Mouse (Mus musculus) limb, embryonic 14.5 days (tissue): ENCODE measurements at regions not wholly inside any gene's neighbourhood (a gene's known extent, or its start where the extent isn't known, plus 50 kb on each side); places are given as distances from the start of the nearest gene placed in this dataset.

Experiments
- ATAC-seq: fragments of 200-750 bp; cut with Nextera tagmentation; 2 replicates; pipeline ENCODE4 v1.8.0; 2017; ENCODE audit warnings: low read depth, moderate number of reproducible peaks, moderate TSS enrichment; ENCODE audit not compliant: low FRiP score
- DNase-seq: peaks from one replicate; pipeline ENCODE4 v3.0.0-alpha.2; 2015; ENCODE audit warnings: low spot score
- H3K27ac ChIP-seq: fragments of 300-500 bp; sonication (generic); replicated peaks from 2 replicates; pipeline ENCODE4 v1.5.1; 2014; ENCODE audit warnings: low read depth, mild to moderate bottlenecking, low read length, moderate library complexity, mixed read lengths
- H3K27me3 ChIP-seq: fragments of 300-500 bp; sonication (generic); 2 replicates; pipeline ENCODE4 v1.6.1; 2014; ENCODE audit warnings: low read length, mixed read lengths; ENCODE audit not compliant: control insufficient read depth, insufficient read depth
- H3K36me3 ChIP-seq: fragments of 300-500 bp; sonication (generic); 2 replicates; pipeline ENCODE4 v1.6.1; 2014; ENCODE audit warnings: mild to moderate bottlenecking, low read length, moderate library complexity, mixed read lengths; ENCODE audit not compliant: control insufficient read depth, insufficient read depth
- H3K4me1 ChIP-seq: fragments of 300-500 bp; sonication (generic); 2 replicates; pipeline ENCODE4 v1.6.1; 2014; ENCODE audit warnings: antibody characterized with exemption, low read length, mixed read lengths; ENCODE audit not compliant: control insufficient read depth, insufficient read depth
- H3K4me2 ChIP-seq: fragments of 300-500 bp; sonication (generic); replicated peaks from 2 replicates; pipeline ENCODE4 v1.6.1; 2014; ENCODE audit warnings: low read depth, mild to moderate bottlenecking, low read length, moderate library complexity; ENCODE audit not compliant: severe bottlenecking
- H3K4me3 ChIP-seq: fragments of 300-500 bp; sonication (generic); replicated peaks from 2 replicates; pipeline ENCODE4 v1.5.1; 2014; ENCODE audit warnings: low read length
- H3K9ac ChIP-seq: fragments of 300-500 bp; sonication (generic); 2 replicates; pipeline ENCODE4 v1.6.1; 2014; ENCODE audit warnings: mild to moderate bottlenecking, low read depth, low read length, moderate library complexity; ENCODE audit not compliant: severe bottlenecking
- H3K9me3 ChIP-seq: fragments of 300-500 bp; sonication (generic); 2 replicates; pipeline ENCODE4 v1.6.1; 2016; ENCODE audit warnings: low read length; ENCODE audit not compliant: control insufficient read depth
- POLR2A ChIP-seq: fragments of 200-500 bp; IDR thresholded peaks from 2 replicates; pipeline ENCODE4 v1.8.0; 2012; ENCODE audit warnings: inconsistent platforms, mild to moderate bottlenecking, moderate library complexity, borderline replicate concordance; ENCODE audit not compliant: insufficient read depth, insufficient read length; ENCODE audit errors: extremely low read depth
- WGBS: fragments of 180-500 bp; shearing (Covaris S2); extraction: QIAGEN DNeasy Blood & Tissue Kit; methylation state at CpG from one replicate; pipeline ENCODE4 v1.1.7; 2014; 5-methylcytosine and 5-hydroxymethylcytosine counted together

GRCm38 (mm10) chr2:8802061-8802460, 1079.0 kb upstream of the 4930412O13Rik start:
- Histone ChIP-seq H3K4me2 (no peak overlapping the region), H3K9ac (no peak overlapping the region), H3K27ac (no peak overlapping the region), H3K36me3 (no peaks in the 10 kb centered on the region), H3K9me3 (no peaks in the 10 kb centered on the region), H3K27me3 (no peaks in the 10 kb centered on the region), H3K4me3 (no peak overlapping the region), H3K4me1 (no peaks in the 10 kb centered on the region)
- 20% methylated on average over 3 of the region's 3 CpGs for WGBS
- ATAC-seq (no peak), DNase-seq (no peak)
- no peak for TF ChIP-seq POLR2A

GRCm38 (mm10) chr2:8809609-8810008, 1071.4 kb upstream of the 4930412O13Rik start:
- no peaks in the 10 kb centered on the region for H3K9me3 ChIP-seq
- WGBS, result 84% methylated on average over 4 of the region's 4 CpGs
- no peak for ATAC-seq

GRCm38 (mm10) chr2:8818127-8818526, 1062.9 kb upstream of the 4930412O13Rik start:
- WGBS, result 63% methylated on average over 5 of the region's 5 CpGs
- H3K36me3 ChIP-seq, result no peaks in the 10 kb centered on the region
- H3K4me3 ChIP-seq, result no peak overlapping the region
- H3K9me3 ChIP-seq, result no peaks in the 10 kb centered on the region
- no peak overlapping the region for H3K9ac ChIP-seq
- H3K4me1 ChIP-seq, result no peaks in the 10 kb centered on the region
- H3K27me3 ChIP-seq, result no peaks in the 10 kb centered on the region
- DNase-seq, result peak; percentile 3
- H3K4me2 ChIP-seq, result no peak overlapping the region
- no peak for ATAC-seq
- TF ChIP-seq POLR2A, result no peak
- no peak overlapping the region for H3K27ac ChIP-seq

More at GRCm38 (mm10) chr2:8809609-8810008, 1071.4 kb upstream of the 4930412O13Rik start:
- Histone ChIP-seq H3K9ac (no peak overlapping the region), H3K4me3 (no peak overlapping the region), H3K27ac (no peak overlapping the region), H3K4me2 (no peak overlapping the region), H3K36me3 (no peaks in the 10 kb centered on the region), H3K4me1 (no peaks in the 10 kb centered on the region), H3K27me3 (no peaks in the 10 kb centered on the region)
- no peak for DNase-seq
- TF ChIP-seq POLR2A, result no peak

GRCm38 (mm10) chr2:8825406-8825805, 1055.6 kb upstream of the 4930412O13Rik start:
- WGBS, result 68% methylated on average over 2 of the region's 2 CpGs
- Histone ChIP-seq H3K27me3 (no peaks in the 10 kb centered on the region), H3K4me3 (no peak overlapping the region), H3K27ac (no peak overlapping the region), H3K9me3 (no peaks in the 10 kb centered on the region), H3K4me1 (no peaks in the 10 kb centered on the region), H3K36me3 (no peaks in the 10 kb centered on the region), H3K9ac (no peak overlapping the region), H3K4me2 (no peak overlapping the region)
- DNase-seq (no peak), ATAC-seq (no peak)
- TF ChIP-seq POLR2A, result no peak
